Mouse (Mus musculus) WW6 (cell line): ENCODE data around the gene Cacna1s.

Experiments
- DNase-seq: peaks from one replicate; pipeline ENCODE4 v3.0.0-alpha.2; 2013; ENCODE audit warnings: low read depth, low spot score

The Cacna1s gene

DNA sequence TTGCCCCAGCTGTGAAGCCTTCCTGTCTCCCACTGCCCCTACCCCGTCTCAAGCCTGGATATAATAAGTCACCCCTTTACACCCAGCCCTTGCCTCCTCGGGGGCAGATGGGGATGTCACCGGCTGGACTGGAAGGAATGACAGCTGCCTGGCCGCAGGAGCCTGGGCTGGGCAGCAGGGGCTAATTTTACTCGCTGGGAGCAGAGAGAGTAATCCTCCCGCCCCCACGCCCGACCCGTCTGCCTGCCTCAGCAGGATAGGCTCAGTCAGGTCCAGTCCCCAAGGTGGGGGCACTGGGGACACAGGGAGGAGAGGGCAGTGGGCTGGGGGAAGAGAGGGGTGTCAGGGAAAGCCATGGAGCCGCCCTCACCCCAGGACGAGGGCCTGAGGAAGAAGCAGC lies at the start of gene Cacna1s:
Gene Cacna1s (plus strand): TSS at position 204 of the 400 bp plus-strand sequence.
- DNase-seq, result no peak

DNA sequence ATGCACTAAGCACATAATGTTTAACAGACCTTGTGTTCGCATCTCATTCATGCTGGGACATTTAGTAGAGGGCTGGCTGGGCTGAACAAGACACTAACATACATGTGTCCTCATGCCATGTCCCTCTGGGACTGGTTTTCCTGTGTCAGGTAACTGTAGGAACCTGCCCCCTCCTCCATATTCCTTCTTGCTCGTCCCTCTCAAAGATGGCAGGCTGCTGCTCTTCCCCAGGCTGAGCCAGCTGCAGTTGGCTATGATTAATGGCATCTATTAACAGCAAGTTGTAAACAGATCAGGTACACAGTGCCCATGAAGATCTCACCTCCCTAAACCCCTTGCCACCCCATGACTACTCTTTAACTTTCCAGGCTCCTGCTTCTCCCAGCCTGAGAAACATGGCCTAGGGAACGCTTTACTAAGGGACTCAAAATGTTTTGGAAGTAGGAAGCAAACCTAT lies 46.2 kb upstream of the Cacna1s start, which contains the start of gene Igfn1:
Gene Igfn1 (minus strand): TSS at position 51 of the 457 bp plus-strand sequence.
- no peak for DNase-seq

DNA sequence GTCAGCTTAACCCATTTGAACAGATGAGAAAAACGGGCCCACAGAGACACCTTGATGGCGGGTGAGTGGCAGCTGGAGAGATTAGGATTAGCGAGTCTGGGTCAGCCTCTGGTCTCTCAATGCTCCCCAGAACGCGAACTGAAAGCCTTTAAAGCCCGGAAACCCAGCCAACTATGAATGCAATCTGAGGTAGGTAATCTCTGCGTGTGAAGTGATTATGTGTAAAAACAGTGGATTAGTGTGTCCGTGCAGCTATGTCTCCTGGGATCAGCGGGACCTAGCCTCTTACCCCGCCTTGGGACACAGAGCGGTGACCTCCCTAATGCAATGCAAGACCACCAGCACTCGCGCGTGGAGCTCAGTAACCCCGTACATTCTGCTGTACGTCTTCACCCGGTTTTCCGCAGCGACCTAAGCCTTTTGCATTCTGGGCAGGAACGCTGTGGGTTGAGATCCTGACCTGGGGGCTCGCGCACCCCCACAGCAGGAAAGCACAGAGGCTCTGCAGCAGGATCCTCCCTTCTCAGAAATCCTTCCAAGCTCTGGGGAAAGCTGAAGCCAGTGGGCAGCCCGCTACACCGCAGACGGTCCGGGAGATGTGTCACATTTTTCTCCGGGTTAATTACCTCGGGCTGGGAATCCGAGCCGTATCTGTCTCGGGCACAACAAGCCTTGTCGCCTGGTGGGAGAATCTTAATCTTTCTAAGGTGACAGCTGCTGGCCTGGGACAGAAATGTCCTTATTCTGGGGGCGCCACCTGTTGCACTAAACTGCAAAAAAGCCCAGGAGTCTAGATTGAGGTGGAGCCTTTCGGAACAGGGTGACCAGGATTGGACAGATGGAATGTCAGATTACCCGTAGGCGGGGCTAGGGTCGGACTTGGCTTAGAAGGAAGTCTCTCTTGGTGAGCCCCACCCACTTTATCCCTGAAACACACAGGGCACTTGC lies 45.1 kb upstream of the Cacna1s start, which contains the start of gene Tmem9:
Gene Tmem9 (plus strand): TSS at position 940 of the 948 bp plus-strand sequence.
- DNase-seq, result peak; percentile 72

DNA sequence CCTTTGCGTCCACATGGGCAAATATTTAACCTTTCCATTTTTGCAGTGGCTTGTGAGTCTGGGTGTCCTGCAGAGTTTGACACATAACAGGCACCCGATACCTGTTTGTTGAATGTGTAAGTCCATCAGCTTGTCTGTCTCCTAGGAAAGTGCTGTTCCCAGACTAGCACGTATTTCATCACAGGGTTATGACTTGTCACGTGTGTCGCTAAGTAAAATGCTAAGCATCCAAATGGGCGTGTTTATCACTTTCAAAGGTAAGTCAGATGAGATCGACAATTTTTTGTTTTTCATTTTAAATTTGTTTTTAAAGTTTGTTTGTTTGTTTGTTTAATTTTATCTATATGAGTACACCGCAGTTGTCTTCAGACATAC lies 44.4 kb upstream of the Cacna1s start:
- DNase-seq, result no peak

DNA sequence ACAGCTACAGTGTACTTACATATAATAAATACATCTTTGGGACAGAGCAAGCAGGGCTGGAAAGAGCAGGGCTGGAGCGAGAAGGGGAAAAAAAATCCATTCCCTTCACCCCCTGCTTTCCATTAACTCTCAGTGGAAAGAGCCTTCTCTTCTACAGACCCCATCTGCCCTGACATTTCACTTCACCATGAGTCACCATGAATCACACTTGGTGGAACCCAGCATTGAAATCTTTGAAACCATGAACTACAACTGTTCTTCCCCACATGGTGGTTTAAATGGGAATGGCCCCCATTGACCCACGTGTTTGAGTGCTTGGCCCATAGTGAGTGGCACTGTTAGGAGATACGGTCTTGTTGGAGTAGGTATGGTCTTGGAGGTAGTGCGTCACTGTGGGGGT lies 42.3 kb upstream of the Cacna1s start:
- DNase-seq, result no peak

DNA sequence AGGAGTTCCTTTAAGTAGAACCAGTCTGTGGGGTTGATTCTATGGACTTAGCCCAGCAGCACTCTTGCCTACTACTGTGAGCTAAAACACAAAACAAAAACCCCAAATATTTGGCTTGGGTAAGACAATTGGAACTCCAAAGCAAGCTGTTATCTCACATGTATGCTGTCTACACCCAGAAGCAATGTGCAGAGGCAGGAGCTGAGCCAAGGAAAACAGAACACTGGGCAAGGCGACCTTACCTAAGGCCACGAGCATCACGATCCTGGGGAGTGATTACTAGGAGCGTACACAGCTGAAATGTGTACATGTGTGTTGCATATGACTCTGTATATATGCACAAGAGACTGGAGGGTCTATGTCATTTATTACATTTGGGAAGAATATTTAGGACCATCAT lies 39.0 kb upstream of the Cacna1s start:
- no peak for DNase-seq

DNA sequence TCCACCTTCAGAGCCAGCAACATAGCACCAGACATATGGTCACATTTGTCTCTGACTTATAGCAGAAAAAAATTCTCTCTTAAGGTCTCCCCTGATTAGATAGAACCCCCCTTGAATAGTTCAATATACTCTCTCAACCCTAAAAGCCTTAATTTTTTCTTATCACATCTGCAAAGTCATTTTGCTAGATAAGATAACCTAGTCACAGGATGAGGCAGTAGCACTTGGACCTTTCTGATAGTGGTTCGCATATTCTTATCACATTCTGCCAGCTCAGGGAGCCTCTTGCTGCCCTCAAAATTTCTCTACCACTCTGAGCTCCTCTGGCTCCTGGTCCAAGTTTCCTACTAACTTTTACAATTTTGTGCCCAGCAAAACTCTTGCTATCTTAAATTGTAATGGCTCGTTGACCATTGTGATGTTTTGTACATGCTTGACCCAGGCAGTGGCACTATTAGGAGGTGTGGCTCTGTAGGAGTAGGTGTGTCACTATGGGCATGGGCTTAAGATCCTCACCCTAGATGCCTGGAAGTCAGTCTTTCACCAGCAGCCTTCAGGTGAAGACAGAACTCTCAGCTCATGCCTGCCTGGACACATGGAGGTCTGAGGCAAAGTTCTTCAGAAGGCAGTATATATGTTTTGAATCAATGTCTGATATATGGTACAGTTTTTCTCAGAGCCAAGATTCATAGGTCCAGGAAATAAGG lies 37.6 kb upstream of the Cacna1s start:
- DNase-seq, result no peak

DNA sequence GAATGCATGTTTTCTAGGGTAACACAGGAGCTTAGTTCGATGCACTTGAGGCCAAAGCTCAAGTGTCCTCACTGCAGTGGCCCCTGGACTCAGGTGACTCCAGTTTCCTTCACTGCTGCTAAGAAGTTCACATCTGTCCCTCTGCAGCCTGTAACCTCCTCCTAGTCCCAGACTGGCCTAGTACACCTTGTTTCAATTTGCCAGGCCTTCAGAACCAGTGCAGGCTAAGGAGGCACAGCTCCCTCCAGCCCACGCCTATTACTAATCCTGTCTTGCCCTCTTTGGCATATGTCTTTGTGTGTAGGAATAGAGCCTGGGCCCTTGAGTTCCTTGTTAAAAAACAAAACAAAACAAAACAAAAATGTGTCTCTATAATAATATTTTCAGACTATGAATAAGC lies 35.2 kb upstream of the Cacna1s start:
- DNase-seq, result no peak

DNA sequence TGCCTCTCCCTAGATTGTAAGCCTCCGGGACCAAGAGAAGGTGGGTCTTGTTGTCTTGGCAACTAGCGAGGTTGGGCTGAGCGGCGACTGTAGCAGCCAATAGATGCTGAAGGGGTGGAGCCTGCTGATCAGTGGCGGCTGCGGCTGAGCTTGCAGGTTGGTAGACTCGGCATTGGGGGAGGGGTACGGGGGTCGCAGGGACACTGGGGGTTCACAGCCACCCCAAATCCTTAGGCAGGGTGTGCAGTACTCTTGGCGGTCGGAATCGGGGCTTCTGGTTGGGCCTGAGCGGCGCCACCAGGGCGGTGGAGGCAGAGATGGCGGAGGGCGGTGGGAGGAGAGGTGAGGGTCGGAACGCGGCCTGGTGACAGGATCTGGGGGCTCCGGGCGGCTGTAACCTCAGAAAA lies 34.6 kb upstream of the Cacna1s start:
- DNase-seq, result peak; percentile 84

DNA sequence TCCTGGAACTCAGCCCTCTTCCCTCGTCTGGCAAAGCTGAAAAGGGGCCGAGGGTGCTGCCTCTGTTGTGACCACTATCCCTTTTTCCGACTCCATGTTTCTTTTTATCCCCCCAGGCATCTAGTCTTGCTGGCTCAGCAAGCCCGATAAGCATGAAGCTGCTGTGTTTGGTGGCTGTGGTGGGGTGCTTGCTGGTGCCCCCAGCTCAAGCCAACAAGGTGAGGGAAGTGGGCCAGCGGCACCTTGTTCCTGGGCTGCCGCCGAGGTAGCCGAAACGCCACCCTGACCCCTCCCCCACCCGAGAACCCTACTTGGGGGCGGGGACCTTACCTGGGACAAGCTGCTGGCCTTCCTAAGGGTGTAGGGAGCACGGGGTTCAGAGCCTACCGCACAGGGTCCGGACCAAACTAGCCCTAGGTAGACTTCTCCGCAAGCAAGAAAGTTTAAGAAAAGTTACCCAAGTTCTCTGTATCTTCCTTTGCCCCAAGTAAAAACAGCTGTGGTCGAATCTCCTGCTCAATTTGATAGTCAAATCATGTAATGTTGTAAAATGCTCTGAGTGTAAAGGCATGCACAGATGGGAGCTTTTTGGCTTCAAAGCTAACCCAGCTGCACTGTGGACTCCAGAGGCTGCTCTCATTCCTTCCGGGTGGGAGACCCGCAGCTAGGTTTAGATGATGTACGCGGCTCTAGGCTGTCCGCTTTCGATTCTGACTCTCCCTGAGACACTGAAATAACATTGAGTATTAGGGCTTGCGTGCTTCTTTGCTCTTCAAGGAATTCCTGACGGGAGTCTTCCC lies 34.0 kb upstream of the Cacna1s start:
- no peak for DNase-seq

DNA sequence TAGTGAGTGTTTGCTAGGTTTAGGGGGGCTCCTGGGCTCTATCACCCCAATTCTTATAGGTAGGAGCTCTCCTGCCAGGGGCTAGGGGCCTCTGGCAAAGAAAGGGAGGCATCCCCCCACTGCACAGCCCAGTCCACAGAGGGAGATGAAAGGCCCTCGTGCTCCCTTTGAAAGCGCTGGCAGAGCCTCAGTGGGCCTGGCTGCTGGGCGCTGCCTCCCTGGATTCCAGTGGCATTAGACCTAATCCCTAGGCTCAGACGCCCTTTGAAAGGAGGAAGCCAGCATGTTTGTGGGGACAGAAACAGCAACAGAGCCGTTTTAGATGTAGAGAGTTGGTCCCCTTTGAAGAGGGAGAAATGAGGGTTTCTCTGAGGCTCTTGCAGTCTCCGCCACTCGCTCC lies 22.3 kb upstream of the Cacna1s start:
- no peak for DNase-seq

DNA sequence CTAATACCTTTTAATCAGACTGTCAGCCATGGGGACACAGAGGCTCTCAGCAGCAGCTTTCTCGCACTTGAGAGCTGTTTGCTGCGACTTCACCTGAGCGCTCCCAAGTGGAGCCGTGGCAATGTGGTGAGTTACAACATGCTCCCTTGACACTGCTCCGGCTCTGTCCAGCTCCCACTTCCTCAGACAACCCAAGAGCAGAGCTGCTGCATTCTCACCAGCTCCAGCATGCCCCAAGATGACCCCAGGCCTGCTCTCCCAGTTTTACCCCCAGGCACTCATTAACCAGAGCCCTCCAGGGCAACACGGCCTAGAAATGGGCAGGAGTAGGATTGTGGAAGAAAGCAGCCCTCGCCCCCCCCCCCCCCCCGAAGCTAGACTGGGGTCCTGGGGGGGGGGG lies 20.9 kb upstream of the Cacna1s start:
- DNase-seq, result no peak

DNA sequence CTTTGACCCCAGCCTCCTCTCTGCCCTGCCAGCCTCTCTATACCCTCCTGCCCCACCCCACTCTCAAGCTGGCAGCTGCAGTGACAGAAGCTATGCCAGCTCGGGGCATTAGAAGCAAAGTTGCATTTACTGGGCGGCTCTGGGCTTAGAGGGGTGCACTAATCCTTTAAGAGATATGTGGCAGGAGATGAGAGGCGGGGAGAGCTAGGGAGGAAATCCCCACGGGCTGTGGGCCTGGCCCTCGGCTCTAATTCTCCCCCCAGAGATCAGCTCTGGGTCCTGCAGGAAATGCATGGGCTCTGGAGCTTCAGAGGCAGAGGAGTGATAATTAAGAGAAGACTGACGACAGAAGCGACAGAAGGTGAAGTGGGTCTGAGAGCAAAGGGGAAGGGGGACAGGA lies 19.6 kb upstream of the Cacna1s start:
- no peak for DNase-seq

DNA sequence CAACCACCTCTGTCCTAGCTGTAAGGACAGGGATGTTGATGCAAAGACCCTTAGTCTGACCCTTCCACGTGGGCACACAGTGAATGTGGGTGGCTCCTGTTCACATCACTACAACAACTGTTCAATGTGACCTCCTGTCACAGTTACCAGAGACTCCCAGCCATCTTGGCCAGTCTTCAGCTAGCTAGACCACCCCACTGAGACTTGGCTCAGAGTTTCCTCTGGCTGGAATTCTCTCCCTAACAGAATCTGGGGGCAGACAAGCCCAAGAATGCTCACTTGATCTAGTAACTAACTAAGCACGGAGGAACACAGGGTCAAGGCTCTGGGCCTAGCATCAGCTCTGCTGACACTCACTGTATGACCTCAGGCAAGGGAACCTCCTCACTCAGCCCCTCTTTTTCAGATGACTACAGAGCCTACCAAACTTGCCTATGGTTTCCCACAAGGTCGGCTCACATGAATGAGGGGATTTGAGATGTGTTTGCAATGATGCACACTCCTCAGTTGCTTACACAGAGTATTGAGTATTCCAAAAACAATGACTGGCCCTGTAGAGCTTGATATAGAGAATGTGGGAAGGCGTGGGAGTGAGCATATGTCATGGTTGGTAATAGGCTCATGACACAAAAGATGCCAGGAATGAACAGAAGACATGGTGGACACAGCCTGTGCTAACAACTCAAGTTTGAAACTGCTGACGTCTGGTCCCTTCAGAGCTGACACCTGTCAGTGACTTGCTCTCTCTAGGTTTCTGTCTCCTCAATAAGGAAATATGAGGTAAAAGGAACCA lies 13.6 kb upstream of the Cacna1s start:
- DNase-seq, result no peak

DNA sequence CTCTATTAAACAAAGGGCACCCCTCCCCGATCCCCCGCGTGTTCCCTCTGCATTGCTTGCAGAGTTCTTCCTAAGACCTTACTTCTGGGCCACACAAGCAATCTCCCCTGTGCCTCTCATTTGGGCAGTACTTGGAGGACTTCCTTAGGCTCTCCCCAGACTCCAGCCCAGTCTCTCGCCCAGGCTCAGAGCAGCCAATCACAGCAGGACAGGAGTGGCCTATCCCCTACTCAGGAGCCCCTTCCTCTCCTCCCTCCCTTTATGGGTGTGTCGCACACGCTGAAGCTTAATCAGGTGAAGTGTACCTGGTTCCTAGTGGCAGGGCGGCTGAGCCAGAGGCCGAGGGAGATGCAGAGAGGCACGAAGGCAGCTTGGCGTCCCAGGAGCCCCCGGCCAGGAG lies 12.1 kb upstream of the Cacna1s start:
- no peak for DNase-seq

DNA sequence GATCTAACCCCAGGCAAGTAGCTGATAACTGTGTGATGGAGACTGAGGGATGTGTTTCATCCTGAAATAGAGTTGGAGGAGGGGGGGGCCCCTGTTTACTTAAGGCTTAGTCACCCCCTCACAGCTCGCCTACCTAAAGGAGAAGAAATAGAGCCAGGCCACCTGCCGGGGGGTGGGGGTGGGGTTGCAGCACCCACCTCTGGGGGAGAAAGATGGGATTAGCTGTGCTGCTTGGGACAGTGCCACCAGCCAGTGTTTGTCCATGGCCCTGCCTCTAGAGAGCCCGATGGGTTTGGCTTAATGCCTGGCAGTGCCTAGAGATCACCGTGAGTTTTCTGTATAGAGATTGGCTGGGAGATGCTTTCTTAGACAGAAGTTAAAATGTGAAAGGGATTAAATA lies 11.7 kb upstream of the Cacna1s start:
- no peak for DNase-seq

DNA sequence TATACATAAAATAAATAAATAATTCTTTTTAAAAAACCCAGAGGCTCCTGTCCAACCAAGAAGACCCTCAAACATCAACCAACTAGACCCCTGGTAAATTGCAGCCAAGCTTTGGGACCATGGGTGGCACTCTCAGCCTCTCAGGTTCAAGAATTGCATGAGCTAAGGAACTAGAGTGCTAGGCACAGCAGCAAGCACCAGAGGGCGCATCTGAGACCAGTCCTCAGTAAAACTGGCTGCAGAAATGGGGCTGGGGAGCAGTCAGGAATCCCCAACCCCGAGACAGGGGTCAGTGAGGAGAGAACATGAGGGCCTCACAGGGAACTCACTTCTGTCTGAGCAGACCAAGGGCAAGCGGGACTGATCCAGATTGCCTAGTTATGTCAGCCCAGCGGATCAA lies 6.8 kb upstream of the Cacna1s start:
- DNase-seq, result peak; percentile 22

DNA sequence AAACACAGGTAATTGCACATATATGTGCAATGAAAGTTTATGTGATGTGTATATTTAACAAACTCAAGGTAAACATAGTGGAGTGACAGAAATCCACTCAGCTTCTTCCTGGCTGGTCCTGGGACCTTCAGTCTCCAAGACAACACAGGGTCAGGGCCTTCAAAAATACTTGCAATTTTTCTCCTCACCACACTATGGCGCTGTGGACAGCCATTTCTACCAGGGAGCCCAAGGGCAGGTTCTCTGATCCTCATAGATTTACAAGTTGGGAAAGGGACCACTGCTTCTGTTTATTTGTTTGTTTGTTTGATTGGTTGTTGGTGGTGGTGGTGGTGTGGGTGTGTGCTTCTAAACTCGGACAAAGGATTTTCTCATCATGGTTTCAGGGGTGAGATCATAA lies 5.1 kb upstream of the Cacna1s start:
- peak; percentile 11 for DNase-seq

DNA sequence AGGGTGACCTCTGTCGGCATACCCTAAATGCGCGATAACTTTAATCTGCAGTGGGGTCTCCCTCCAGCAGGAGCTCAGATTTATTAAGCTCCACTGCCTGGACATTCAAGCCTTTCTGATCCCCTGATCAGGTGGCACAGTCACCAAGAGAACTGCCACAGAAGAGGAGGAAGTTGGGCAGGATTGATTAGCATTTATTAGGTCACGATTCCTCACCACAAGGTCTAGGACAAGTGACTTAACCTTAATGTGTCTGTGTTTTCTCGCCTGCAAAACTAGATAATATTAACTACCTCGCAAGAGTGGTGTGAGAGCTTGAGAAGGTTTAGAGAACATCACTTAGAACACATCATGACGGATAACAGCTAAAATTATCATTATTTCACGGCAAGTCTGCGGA lies 4.7 kb upstream of the Cacna1s start:
- DNase-seq, result no peak

DNA sequence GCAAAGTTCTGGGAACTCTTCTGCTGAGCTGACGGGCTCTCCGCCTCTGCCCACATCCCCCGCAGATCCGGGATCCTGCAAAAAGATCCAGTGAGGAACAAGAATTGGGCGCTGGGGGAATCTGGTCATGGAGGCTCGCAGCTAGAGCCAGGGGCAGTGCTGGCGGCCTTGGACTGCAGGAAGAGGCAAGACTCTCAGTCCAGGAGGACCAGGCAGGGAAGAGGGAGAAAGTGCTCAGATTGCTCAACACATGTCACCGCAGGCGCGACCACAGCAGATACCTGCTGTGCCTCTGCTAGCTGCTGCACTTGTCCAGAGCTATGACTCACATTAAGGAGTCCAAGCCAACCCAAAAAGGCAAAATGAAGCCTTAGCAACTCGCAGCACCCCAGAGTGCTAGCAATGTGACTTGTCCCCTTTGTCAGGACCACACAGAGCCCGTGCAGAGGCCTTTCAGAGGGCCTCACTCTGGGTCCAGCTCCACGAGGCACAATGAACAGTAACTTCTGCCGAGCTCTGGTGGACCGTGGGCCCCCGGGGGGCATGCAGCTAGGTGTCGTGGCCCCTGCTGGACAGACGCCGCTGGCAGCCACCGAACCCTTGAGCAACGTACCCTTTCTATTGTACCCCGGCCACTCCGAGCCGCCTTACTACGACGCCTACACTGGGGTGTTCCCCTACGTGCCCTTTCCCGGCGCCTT lies 2.1 kb upstream of the Cacna1s start, which contains the start of gene Ascl5:
Gene Ascl5 (plus strand): TSS at position 493 of the 701 bp plus-strand sequence.
- DNase-seq, result no peak

DNA sequence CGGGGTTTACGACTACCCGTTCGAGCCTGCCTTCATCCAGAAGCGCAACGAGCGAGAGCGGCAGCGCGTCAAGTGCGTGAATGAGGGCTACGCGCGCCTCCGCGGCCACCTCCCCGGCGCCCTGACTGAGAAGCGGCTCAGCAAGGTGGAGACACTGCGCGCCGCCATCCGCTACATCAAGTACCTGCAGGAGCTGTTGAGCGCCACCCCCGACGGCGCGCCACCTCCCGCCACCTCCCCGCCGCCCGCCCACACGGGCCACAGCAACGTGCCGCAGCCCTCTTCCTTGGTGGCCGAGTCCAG lies 1.6 kb upstream of the Cacna1s start:
- DNase-seq, result peak; percentile 7
